Mouse (Mus musculus) heart, adult 2 months (tissue): ENCODE measurements at regions not wholly inside any gene's neighbourhood (a gene's known extent, or its start where the extent isn't known, plus 50 kb on each side); places are given as distances from the start of the nearest gene placed in this dataset.

Source experiments
- CTCF ChIP-seq: fragments of 200-600 bp; IDR thresholded peaks from 2 replicates; pipeline ENCODE4 v1.8.1; 2022; ENCODE audit warnings: antibody characterized with exemption, mild to moderate bottlenecking, moderate library complexity
- EP300 ChIP-seq: fragments of 200-500 bp; IDR thresholded peaks from 2 replicates; pipeline ENCODE4 v1.6.1; 2011; ENCODE audit warnings: low read depth, low read length, control low read depth; ENCODE audit not compliant: insufficient read depth
- POLR2A ChIP-seq: fragments of 200-500 bp; IDR thresholded peaks from 2 replicates; pipeline ENCODE4 v1.6.1; 2011; ENCODE audit warnings: mild to moderate bottlenecking, low read depth, low read length, control low read depth; ENCODE audit not compliant: insufficient read depth

- no peak for TF ChIP-seq CTCF
- TF ChIP-seq POLR2A: no peak
- no peak for TF ChIP-seq EP300
These were observed 112.7 kb upstream of the Hrasls start for GRCm38 (mm10) chr16:29096791-29097190.
